11 mouse cellular contexts compared by ENCODE assay signal in genomic region chr17:5000001-5000400, GRCm38 (mm10). TPM values are rescaled to one million over a fixed set of nuclear protein-coding genes. Genes with fewer than 3 reads are reported as not detected.
DNase-seq lines count a peak whose midpoint lies in the region; ATAC-seq and TF ChIP-seq lines count a peak whose summit lies in the region.
"Had no signal": no experiment of that assay in that cellular context is flagged by ENCODE, and none has a peak within 500 bp of the region (broad histone marks: within the 10 kb centered on the region; RNA-seq: fewer than 3 reads in every experiment).

No protein-coding gene starts in this region.

- DNase-seq in left cerebral cortex, adult 2 months (ENCODE audit: extremely low spot score in 1 of 2, low spot score in 2 of 2) = no peak
- no peak for DNase-seq in left cerebral cortex, postnatal 25 days (ENCODE audit: low spot score in 2 of 2)
- no peak for DNase-seq in T-cell, adult 2 months (ENCODE audit: low spot score)
- DNase-seq in layer of hippocampus, adult 9-11 months = no peak
- no peak for DNase-seq in layer of hippocampus, postnatal 36 days
- DNase-seq: kidney, adult 8-10 months; spleen, adult 18-20 months had no signal

- 38% methylated on average over 10 of the region's 10 CpGs for WGBS in intestine, embryonic 16.5 days
- WGBS in neural tube, embryonic 15.5 days = 34% methylated on average over 10 of the region's 10 CpGs

- intact Hi-C loops in left cerebral cortex, adult 2 months (cut with DNase I) = loop anchor here (5.0 kb wide), 1 partner anchor 397 kb away; no protein-coding TSS in a partner anchor
- intact Hi-C loops in left cerebral cortex, postnatal 25 days (cut with DNase I) = no loop called here

- peaks cover 9% of the 10 kb centered on the region for H3K4me1 ChIP-seq in embryonic fibroblast, embryonic 13.5 days (ENCODE audit: control insufficient read depth, insufficient read depth, low read length)
- peaks cover 42% of the 10 kb centered on the region for H3K4me1 ChIP-seq in intestine, embryonic 16.5 days (ENCODE audit: control insufficient read depth, insufficient read depth, low read length)
- H3K4me1 ChIP-seq in neural tube, embryonic 15.5 days = peaks cover 56% of the 10 kb centered on the region

- no peak overlapping the region for H3K9ac ChIP-seq in intestine, embryonic 16.5 days (ENCODE audit: low read depth, low read length)
- H3K9ac ChIP-seq in neural tube, embryonic 15.5 days (replicated peaks) = no peak overlapping the region

- H3K4me2 ChIP-seq in intestine, embryonic 16.5 days (ENCODE audit: low read depth, low read length) = peak overlapping the region; percentile 23
- H3K4me2 ChIP-seq in neural tube, embryonic 15.5 days = peak overlapping the region; percentile 47

- no peaks in the 10 kb centered on the region for H3K9me3 ChIP-seq in intestine, embryonic 16.5 days (ENCODE audit: control insufficient read depth, low read length)
- H3K9me3 ChIP-seq in neural tube, embryonic 15.5 days (replicated peaks) = no peaks in the 10 kb centered on the region
- H3K9me3 ChIP-seq: G1E had no signal

- no peak for TF ChIP-seq POLR2A in embryonic fibroblast, embryonic 13.5 days (IDR thresholded peaks at IDR 0.05; ENCODE audit: low read depth, low read length)

- no peak for ATAC-seq in intestine, embryonic 16.5 days
- no peak for ATAC-seq in neural tube, embryonic 15.5 days (ENCODE audit: low FRiP score)

- no peaks in the 10 kb centered on the region for H3K27me3 ChIP-seq in intestine, embryonic 16.5 days (replicated peaks; ENCODE audit: control insufficient read depth, insufficient read depth, low read length)
- H3K27me3 ChIP-seq in neural tube, embryonic 15.5 days (replicated peaks) = no peaks in the 10 kb centered on the region

- H3K36me3 ChIP-seq in intestine, embryonic 16.5 days (ENCODE audit: control insufficient read depth, insufficient read depth, low read length) = no peaks in the 10 kb centered on the region
- H3K36me3 ChIP-seq in neural tube, embryonic 15.5 days = no peaks in the 10 kb centered on the region

- no peak overlapping the region for H3K27ac ChIP-seq in left cerebral cortex, adult 2 months
- no peak overlapping the region for H3K27ac ChIP-seq in embryonic fibroblast, embryonic 13.5 days (ENCODE audit: insufficient read depth, low read length)
- no peak overlapping the region for H3K27ac ChIP-seq in intestine, embryonic 16.5 days (ENCODE audit: low read length)
- no peak overlapping the region for H3K27ac ChIP-seq in neural tube, embryonic 15.5 days (replicated peaks)

- TF ChIP-seq CTCF in left cerebral cortex, adult 2 months (IDR thresholded peaks at IDR 0.05) = no peak
- no peak for TF ChIP-seq CTCF in embryonic fibroblast, embryonic 13.5 days (IDR thresholded peaks at IDR 0.05; ENCODE audit: borderline replicate concordance, insufficient read depth, low read length)

- H3K4me3 ChIP-seq in left cerebral cortex, adult 2 months = peak overlapping the region; percentile 39
- peak overlapping the region; percentile 17 for H3K4me3 ChIP-seq in embryonic fibroblast, embryonic 13.5 days (ENCODE audit: insufficient read depth, low read length)
- peak overlapping the region; percentile 11 for H3K4me3 ChIP-seq in intestine, embryonic 16.5 days (ENCODE audit: low read length)
- H3K4me3 ChIP-seq in neural tube, embryonic 15.5 days (replicated peaks) = peak overlapping the region; percentile 22

RNA-seq across cellular contexts. Expression of gene Arid1b, which starts 5.9 kb away (rescaled TPM):
- 10 to 100 TPM; 81.4 to 86.1 TPM for total RNA-seq in left cerebral cortex, adult 2 months (2021)
- 10 to 100 TPM; 73.6 to 79.6 TPM for total RNA-seq in left cerebral cortex, postnatal 25 days (2021)
- 20.1 and 21.7 TPM in 2 replicates for polyA plus RNA-seq in embryonic fibroblast, embryonic 13.5 days (2011; ENCODE audit: insufficient read length, low read depth, missing spikeins)
- polyA plus RNA-seq in intestine, embryonic 16.5 days (2015; fragmentation: Nextera tagmentation; extraction: Ambion mirVana) = 5.8 and 6.5 TPM in 2 replicates
- polyA plus RNA-seq in neural tube, embryonic 15.5 days (2015; fragmentation: Nextera tagmentation; extraction: Ambion mirVana) = 12.5 and 13.5 TPM in 2 replicates
- 100 to 1,000 TPM; 100 to 110 TPM for total RNA-seq in layer of hippocampus, postnatal 36 days (2021)
